Mouse (Mus musculus): ENCODE data around the gene Pygm.

The Pygm gene

DNA sequence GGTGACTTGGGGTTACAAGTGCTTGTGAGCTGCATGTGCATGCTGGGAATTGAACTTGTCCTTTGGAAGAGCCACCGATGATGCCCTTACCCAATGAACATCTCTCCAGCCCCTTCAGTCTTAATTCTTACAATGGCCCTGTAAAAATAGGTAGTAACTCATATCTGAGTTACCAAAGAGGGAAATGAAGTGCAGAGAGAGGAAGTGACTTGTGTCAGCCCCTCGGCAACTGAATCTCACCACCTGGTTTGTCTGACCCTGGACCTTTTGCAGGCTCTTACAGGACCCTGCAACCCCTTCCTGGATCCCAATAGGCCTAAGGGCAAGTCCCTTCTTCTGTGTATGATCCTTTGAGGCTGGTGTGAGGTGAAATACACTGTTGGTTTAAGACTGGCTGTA lies 32.1 kb upstream of the Pygm start:
- no peak for DNase-seq (ENCODE audit: low spot score)

DNA sequence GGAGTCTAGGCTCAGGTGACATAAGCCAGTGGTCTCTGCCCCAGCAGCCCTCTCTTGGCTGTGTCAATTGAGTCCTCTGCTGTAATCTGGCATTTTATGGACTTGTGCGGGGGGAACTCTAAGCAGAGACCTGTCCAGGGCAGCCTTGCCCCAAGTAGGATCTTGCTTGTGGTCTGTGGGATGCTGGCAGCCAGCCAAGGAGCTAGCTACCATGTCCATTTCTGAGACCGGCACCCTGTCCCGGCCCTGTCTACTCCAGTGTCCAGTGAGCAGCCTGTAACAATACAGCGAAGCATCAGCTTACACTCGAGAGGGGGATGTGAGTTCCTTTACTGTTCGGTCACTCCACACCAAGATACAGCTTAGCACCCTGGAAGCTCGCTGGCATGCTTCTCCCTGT lies 30.2 kb upstream of the Pygm start:
- no peak for DNase-seq (ENCODE audit: low spot score)

DNA sequence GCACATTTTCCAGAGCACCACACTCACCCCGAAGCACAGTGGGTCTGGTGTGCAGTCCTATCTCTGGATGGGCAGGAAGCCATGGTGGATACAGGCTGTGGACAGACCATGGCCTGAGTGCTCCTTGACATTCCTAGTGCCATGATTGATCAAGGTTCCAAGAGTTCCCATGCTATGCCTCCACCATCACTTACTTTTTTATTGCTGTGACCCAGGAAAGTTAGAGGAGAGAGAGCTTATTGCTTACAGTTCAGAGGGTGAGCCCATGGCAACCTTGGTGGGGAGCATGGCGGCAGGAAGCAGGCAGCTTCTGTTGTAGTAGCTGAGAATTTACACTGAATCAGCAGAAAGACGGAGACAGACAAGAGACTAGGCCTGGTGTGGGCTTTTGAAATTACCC lies 22.9 kb upstream of the Pygm start:
- no peak for DNase-seq (ENCODE audit: low spot score)

DNA sequence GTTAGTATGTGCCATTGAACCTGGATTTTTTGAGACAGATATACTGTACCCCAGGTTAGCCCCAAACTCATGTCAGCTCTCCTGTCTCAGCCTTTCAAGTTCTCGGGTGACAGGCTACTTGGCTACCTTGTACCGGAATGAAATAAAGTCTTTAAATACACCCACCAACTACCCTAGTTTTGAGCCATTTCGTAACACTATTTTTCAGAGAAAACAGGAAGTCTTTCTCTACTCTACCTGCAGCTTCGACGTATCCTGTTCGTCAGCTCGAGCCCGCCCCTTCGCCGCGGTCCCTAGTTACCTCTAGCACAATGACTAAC lies 21.1 kb upstream of the Pygm start:
- DNase-seq (ENCODE audit: low spot score) = no peak

DNA sequence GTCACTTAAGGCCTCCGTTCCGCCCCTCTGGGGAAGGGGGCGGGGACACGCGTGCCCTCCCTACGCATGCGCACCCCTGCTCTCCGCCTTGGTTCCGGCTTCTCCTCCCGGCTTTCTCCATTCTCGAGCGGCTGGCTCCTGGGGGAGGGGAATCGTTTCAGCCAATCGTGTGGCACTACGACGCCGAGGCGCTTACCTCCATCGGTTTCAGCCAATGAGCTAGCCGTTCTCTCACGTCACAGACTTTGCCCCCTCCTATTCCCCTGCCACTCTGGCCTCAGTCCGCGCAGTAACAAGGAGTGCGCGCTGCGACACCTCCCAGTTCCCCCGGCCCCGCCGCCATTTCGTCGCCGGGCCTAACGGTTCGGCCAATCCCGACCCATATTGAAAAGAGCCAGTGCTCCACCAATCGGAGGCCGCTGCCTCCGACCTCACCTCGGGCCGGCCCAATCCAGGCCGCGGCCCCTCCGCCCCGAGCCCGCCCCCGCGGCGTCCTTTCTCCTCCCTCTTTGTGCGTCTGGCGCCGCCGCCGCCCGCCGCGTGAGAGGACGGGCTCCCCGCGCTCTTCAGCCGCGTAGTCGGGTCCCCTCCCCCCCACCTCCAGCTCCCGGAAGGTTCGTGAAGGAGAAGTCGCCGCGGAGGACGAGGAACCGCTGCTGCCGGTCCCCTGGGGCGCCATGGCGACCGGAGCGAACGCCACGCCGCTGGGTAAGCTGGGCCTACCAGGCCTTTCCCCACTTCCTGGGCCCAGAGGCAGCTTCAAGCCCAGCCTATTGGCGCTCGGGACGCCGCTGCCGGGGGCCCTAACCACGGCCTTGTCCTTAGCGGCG lies 20.6 kb upstream of the Pygm start, which contains the start of gene Sf1:
Gene Sf1 (plus strand): TSS at position 280 of the 830 bp plus-strand sequence.
- peak; percentile 98 for DNase-seq (ENCODE audit: low spot score)

DNA sequence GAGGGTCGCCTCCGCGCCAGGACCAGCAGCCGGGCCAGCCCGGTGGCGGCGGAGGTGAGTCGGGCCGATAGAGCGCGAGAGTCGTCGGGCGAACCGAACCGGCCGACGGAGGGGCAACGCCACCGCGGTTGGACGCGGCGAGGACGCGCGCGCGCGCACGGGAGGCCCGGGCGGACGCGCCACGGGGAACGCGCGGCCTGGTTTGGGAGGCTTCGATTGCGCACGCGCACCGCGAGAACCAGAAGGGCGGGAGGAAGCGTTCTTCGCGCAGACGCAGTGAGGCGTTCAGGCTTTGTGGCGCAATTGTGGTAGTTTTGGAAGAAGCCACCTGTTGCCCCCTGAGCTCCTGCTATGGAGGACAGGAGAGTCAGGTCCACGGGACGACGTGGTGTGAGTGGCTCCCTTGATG lies 19.9 kb upstream of the Pygm start:
- peak; percentile 73 for DNase-seq (ENCODE audit: low spot score)

DNA sequence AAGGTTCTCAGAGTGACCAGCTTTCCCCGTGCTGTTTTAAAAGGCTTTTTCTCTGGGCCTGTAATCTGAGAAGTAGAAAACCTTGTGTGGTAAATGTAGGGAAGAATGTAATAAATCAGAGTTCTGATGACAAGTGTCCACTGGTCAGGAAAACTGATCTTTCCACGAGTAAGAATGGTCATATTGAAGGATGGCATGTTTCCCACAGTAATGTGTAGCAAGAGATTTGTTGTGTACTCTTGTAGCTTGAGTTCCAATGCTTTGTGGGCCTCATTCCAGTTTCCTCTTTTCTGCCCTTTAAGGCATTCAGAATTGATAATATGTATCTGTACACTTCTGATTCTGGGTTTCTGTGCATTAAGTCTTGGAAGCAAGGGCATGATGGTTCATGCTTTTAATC lies 19.4 kb upstream of the Pygm start:
- no peak for DNase-seq (ENCODE audit: low spot score)

DNA sequence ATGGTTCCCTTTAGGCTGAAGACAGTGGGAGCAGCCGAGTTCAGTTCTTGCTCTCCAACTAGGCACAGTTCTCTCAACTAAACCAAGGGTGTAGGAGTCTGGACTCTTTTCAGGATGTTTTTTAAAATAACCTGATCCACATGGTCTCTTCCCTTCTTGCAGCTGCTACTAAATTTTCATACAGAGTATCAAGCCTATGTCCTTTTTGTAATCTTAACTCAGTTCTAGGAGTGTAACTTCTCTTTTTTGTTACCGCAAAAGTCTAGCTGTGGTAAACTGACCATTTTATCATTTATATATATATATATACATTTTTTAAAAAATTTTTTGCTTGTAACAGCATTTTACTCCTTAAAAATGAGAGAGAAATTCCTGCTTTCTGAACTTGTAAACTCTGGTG lies 14.0 kb upstream of the Pygm start:
- DNase-seq (ENCODE audit: low spot score) = no peak

DNA sequence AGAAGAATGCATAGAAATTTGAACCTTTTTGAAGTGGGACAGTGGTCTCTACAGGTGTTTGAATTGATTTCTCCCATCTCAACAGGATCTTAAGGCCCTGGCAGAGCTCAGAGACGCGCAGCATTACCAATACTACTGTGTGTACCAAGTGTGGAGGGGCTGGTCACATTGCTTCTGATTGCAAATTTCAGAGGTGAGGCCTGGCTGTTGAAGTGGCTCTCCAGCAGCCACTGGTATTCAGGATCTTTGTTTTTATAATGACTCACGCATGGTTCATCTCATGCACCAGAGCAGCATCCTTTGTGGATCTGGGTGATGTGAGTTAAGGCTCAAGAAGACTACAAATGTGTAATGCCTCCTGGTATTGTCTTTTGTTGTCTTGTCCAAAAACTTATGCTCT lies 11.8 kb upstream of the Pygm start:
- DNase-seq (ENCODE audit: low spot score) = no peak

DNA sequence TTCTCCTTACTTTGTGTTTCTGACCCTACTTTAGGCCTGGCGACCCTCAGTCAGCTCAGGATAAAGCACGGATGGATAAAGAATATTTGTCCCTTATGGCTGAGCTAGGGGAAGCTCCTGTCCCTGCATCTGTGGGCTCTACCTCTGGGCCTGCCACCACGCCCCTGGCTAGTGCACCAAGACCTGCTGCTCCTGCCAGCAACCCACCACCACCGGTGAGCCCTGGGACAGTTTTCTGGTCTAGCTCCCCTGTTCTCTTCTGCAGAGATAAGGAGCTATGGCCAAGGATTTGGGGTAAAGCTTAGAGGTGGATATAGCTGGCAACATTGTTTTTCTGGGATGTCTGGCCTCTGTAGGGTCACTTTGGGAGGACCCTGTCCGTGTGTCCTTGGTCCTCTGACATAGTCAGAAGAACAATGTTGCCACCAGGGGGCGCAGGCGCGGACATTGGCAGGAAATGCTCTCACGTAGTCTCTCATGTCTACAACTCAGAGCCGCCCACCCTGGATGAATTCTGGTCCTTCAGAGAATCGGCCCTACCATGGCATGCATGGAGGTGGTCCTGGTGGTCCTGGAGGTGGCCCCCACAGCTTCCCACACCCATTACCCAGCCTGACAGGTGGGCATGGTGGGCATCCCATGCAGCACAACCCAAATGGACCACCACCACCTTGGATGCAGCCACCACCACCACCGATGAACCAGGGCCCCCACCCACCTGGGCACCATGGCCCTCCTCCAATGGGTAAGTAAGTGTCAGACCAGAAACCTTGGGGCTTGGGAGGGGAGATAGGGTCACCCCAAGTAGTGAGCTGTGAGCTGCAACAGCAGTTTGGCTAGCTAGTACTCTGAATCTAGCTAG lies 10.4 kb upstream of the Pygm start:
- peak; percentile 63 for DNase-seq (ENCODE audit: low spot score)

DNA sequence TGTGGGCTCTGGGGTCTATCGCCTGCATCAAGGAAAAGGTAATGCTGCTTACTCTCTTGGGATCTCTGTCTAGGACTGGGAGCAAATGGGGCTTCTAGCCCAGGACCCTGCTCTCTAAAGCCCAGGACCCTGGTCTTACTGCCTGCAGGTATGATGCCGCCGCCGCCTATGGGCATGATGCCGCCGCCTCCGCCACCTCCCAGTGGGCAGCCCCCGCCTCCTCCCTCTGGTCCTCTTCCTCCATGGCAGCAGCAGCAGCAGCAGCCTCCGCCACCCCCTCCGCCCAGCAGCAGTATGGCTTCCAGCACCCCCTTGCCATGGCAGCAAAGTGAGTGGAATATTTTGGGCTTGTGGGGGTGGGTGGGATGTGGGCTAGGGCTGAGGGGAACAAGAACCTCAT lies 9.6 kb upstream of the Pygm start:
- DNase-seq (ENCODE audit: low spot score) = no peak

DNA sequence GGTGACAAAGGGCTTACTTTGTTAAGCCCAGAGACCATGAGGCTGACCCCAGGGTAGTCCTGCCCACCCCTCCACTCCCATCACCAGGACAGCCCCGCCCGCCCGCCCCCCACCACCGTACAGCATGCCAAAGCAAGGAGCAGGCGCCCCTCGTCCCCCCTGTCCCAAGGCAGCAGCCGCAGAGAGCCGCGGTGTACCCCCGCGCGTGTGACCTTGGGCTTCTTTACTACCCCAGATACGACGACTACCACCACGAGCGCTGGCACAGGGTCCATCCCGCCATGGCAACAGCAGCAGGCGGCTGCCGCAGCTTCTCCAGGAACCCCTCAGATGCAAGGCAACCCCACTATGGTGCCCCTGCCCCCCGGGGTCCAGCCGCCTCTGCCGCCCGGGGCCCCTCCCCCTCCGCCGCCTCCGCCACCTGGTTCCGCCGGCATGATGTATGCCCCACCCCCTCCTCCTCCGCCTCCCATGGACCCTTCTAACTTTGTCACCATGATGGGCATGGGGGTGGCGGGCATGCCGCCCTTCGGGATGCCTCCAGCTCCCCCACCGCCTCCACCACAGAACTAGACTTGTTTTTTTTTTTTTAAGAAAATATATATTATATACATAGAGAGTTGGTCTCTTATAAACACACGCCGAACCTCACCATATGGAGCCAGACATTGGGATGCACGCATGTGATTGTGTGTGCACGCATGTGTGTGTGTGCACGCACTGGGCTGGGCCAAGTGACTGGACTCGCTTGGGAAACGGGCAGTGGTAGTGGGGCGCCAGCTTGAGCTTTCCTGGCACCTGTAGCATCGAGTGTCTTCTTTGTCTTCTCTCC lies 8.6 kb upstream of the Pygm start:
- DNase-seq (ENCODE audit: low spot score) = no peak

DNA sequence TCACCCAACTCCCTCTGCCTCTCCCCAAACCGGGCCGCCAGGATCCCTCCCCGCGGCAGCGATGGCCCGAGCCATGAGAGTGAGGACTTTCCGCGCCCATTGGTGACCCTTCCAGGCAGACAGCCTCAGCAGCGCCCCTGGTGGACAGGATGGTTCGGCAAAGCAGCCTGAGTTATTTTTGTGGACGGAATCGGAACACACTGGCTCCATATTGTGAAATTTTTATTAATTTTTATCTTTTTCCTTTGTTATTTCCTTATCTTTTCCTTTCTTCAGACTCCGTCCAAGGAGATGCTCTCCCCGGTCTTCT lies 8.0 kb upstream of the Pygm start:
- DNase-seq (ENCODE audit: low spot score) = no peak

DNA sequence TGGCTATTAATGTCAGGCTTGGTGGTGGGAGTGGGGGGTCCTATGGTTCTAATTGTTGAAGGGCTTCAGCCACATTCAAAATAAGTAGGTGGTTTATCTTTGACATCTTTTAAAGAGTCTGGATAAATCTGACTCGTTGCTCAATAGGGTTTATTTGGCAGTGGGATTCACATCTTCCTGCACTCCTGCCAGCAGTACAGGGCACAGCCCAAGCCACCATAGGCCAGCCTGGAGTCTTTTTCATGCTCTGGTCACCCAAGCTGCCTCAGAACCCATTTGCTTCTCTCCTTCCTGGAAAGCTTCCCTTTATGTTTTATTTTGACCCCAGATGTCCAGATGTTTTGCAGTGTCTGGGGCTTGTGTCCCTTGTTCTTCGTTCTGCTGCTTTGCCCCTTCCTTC lies 7.6 kb upstream of the Pygm start:
- DNase-seq (ENCODE audit: low spot score) = no peak

DNA sequence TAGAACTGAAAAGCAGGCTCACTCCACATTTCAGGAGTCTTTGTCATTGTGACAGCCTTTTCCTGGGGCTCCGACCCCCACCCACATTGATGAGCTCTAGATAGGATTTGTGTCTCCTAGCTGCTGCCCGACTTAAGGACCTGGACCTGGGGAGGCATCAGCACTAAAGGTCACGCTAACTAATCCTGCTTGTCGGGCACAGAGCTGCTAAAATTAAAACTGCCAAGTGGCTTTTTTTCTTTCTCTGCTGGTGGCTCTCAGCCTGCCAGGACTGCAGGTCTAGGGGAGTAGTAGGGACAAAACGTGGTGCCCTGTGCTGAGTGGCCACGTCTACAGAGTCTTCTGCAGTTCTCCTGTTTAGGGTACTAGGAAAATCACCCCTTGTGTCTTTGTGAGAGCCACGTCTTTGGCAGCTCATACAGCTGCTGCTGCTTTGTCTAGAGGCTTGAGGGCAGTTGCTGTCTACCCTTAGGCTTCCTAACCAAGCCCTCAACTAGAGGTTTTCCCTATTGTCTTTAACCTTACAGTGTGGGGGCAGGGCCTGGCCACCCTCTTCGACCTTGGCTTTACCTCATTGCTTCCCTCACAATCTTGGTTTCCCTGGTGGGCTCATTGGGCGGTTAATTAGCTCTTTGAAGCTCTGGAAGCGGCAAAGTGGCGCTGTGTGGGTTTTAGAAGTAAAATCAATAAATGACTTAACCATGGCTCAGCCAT lies 6.7 kb upstream of the Pygm start:
- no peak for DNase-seq (ENCODE audit: low spot score)

DNA sequence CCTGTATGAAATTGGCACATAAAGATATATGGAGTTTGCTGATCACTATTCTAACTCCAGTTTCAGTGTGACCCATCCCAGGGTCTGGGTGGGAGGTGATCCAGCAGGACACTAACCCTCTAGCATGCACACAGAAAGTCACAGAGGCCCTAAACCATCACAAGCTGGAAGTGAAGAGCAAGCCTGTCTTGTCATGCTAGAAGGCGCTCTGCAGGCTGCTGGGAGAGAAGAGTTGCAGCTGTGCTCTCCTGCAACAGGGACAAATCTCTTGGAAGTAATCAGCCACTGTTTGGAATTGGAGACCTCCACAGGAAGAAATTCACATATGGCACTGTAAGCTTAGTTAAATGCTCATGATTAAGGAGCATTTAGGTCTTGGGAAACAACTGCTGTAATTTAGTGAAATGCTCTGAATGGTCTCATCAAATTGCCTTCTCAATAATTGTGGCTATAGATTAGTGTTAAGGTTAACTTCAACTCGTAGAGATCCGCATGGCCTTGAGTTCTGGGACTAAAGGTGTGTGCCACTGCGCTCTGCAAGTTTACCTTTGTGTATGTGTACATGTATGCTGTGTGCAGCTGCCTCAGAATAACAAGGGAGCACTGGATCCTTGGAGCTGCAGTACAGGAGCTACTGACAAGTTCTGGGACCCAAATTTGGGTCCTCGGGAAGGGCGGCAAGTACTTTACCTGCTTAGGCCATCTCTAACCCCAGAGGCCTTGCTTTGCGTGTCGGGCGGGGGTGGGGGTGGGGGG lies 3.6 kb upstream of the Pygm start:
- no peak for DNase-seq (ENCODE audit: low spot score)

DNA sequence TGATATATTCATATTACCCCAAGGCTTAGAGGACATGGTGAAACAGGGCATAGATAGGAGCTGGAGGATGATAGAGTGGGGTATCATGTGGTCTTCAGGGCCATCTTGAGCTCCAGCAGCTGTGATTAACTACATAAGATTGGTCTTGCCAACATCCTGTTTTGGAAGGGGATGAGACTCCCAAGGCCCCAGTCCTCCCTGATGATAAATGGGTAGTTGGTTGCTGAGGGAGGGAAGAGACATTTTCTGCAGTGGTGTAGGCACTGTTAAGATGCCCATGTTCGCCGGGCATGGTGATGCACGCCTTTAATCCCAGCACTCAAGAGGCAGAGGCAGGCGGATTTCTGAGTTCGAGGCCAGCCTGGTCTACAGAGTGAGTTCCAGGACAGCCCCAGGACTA lies 3.0 kb upstream of the Pygm start:
- DNase-seq (ENCODE audit: low spot score) = no peak

DNA sequence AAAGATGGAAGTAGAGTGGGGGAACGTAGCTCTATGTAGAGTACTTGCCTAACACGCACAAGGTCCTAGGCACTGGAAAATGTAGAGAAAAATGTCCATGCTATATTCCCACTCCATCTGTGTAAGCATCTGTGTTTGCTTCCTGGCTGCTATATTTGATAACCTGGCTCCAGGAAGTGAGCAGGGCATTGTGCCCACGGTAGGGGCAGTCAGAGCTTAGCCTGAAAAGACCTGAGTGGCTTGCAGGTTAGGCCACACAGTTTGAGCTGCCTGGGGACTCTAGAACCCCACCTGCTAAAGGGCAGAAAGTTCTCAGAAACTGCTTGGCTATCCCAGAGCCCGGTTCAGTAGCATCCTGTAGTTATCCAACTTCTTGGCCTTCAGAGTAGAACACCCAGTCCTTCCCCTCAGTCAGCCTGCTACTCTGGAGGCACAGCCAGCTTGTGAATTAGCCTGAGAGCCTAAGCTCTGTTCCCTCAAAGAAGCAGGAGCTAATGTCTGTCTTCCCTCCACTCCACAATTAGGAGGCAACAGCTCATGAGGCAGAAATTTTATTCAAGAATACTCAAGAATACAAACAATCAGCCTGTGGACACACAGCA lies 1.8 kb upstream of the Pygm start:
- DNase-seq (ENCODE audit: low spot score) = no peak

DNA sequence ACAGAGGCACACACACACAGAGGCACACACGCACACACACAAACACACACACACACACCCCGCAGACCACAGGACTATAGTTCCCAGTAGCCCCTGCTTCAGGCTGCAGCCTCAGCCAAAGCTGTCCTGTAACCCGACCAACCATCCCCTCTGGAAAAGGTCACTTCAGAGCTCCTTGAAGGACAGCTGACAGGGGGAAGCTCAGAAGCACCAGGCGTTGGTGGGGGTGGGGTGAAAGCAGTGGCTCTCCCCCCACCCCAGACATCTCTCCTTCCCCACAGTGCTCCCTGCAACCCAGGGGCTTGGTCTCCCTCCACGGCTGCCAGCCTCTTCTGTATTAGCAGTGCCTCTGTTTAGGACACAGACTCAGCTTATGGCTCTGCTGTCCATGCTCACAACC lies 729 bp upstream of the Pygm start:
- no peak for DNase-seq (ENCODE audit: low spot score)

DNA sequence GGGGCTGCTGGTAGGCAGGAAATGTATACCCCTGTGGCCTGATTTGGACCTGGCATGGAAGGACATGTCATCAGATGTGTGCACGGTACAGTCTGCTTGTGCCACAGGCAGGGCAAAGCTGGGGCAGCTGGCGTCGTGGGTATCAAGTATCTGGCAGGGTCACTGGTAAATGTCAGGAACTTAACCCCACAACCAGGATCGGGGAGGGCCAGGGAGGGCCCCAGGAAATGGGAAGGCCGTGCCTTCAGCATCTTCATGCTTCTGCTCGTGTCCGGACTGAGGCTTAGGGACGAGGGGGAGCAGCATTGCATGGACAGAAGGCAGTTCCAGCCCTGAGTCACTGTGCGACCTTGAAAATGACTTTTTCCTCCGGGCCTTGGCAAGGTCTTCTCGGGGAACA lies 755 bp downstream of the Pygm start:
- DNase-seq (ENCODE audit: low spot score) = no peak

DNA sequence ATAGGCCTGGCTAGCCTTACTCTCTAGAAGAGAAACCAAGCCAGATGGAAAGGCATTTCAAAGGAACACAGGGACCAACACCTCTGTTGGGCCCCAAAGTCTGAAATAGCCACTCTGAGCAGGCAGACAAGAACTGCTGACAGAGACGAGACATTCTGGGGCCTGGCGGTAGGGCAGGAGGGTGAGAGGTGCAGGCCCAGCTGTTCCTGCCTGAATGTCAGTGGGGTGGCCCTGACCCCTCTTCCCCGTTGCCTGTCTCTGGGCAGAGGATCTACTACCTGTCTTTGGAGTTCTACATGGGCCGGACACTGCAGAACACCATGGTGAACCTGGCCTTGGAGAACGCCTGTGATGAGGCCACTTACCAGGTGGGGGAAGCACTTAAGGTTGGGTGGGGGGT lies 1.2 kb downstream of the Pygm start:
- DNase-seq (ENCODE audit: low spot score) = no peak

Measured in urinary bladder, postnatal 10 days (tissue).